Mouse (Mus musculus): ENCODE measurements around the gene Pcsk6. TPM values are rescaled to one million over a fixed set of nuclear protein-coding genes. Genes with fewer than 3 reads are reported as not detected.
A peak's percentile ranks its signal among the peaks of the same experiment; 100 is the strongest.
"Not testable (repeated sequence)": the region's sequence is repeated elsewhere in the genome, so short reads cannot be mapped to it uniquely, and the experiment has no call there.

Gene Pcsk6
- 1.1 TPM in 2 replicates for polyA plus RNA-seq (2015; fragmentation: Nextera tagmentation; extraction: Ambion mirVana)

DNA sequence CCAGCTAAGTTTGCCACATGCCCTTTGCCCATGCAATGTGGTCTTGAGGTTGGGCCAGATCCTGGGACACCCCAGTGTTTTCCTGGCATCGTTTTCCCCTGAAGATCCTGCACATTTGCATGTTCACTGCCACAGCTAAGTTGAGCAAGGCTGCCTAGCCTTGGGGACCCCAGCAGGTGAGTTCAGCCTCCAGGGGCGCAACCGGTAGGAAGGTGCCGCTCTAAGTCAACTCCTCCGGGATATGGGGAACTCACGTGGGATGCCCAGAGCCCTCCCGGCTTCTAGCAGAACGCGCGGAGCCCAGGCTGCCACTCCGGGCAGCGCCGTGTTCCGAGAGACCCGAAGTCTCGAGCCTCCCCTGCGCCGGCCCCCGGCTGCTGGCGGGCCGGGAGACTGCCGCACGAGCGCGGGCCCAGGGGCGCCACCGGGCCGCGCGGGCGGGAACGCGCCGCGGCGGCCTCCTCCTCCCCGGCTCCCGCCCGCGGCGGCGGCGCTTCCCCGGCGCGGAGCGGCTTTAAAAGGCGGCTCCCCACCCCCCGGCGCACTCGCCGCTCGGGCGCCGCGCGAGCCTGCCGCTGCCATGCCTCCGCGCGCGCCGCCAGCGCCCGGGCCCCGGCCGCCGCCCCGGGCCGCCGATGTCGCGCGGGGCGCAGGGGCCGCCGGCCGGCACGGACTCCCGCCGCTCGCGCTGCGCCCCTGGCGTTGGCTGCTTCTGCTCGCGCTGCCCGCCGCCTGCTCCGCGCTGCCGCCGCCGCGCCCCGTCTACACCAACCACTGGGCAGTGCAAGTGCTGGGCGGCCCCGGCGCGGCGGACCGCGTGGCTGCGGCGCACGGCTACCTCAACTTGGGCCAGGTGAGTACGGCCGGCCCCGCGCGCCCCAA is at the start of gene Pcsk6:
Pcsk6 (plus strand) TSS at position 144 of the 882 bp plus-strand sequence.
- peak within 1 kb of the TSS; percentile 60 for H3K4me3 ChIP-seq
- no peaks in the 10 kb centered on the region for H3K9me3 ChIP-seq
- no peak within 1 kb of the TSS for H3K27ac ChIP-seq
- ATAC-seq (replicated peaks): peak; percentile 82
- peak within 1 kb of the TSS; percentile 95 for H3K4me2 ChIP-seq
- H3K4me1 ChIP-seq: peaks cover 15% of the 10 kb centered on the region
- peaks cover 35% of the 10 kb centered on the region for H3K27me3 ChIP-seq (replicated peaks)
- under 1% methylated on average over 92 of the region's 111 CpGs for WGBS
- H3K9ac ChIP-seq: peak within 1 kb of the TSS; percentile 39
- no peaks in the 10 kb centered on the region for H3K36me3 ChIP-seq (replicated peaks)

DNA sequence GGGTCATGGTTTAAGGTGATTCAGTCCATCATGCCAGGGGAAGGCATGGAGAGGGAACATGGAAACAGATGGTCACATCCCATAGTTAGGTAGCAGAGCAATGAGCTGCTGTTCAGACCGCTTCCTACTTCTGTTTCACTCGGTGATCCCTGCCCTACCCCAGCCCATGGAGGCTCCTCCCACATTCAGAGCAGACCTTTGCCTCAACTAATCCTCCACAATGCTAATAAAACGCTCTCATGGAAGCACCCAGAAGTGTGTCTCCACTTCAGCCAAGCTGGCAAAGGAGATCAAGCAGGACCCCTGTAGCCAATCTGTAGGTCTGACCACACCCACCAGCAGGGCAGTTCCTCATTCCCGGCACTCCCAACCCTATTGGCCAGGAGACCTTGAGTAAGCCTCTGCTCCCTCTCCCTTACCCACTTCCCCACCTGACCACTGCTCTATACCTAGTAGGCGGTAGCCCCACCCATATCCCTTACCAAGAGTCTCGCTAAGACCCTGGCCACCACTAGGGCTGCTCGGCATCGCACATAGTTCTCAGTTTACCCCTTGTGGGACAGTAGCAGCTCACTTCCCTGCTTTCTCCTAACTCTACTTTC is 47.8 kb upstream of the Pcsk6 start:
- Histone ChIP-seq H3K4me2 (no peak overlapping the region), H3K9me3 (no peaks in the 10 kb centered on the region), H3K36me3 (replicated peaks) (no peaks in the 10 kb centered on the region), H3K27ac (no peak overlapping the region), H3K9ac (no peak overlapping the region), H3K4me3 (no peak overlapping the region), H3K27me3 (replicated peaks) (no peaks in the 10 kb centered on the region), H3K4me1 (no peaks in the 10 kb centered on the region)
- WGBS: 88% methylated on average over 8 of the region's 8 CpGs
- ATAC-seq (replicated peaks): no peak

DNA sequence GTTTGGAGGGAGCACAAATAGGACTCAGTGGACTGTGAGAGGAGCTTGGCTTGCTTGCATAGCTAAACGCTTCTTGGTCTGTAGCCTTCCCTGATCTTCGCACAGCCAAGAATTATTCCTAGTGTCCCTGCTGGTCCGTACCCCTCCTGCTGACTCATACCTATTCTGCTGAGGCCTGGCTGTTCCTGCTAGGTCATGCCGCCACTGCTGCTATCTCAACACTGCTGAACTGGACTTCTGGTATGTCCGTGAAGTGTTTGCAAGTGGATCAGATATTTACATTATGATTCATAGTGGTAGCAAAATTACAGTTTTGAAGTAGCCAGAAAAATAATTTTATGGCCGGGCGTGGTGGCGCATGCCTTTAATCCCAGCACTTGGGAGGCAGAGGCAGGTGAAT is 44.0 kb upstream of the Pcsk6 start:
- no peaks in the 10 kb centered on the region for H3K9me3 ChIP-seq
- no peak overlapping the region for H3K4me3 ChIP-seq
- 96% methylated on average over 8 of the region's 8 CpGs for WGBS
- H3K27me3 ChIP-seq (replicated peaks): no peaks in the 10 kb centered on the region
- no peaks in the 10 kb centered on the region for H3K36me3 ChIP-seq (replicated peaks)
- ATAC-seq (replicated peaks): no peak
- H3K4me1 ChIP-seq: peaks cover 7% of the 10 kb centered on the region; the same call in 1 of the 2 replicates
- H3K4me2 ChIP-seq: no peak overlapping the region
- H3K27ac ChIP-seq: no peak overlapping the region
- H3K9ac ChIP-seq: no peak overlapping the region

DNA sequence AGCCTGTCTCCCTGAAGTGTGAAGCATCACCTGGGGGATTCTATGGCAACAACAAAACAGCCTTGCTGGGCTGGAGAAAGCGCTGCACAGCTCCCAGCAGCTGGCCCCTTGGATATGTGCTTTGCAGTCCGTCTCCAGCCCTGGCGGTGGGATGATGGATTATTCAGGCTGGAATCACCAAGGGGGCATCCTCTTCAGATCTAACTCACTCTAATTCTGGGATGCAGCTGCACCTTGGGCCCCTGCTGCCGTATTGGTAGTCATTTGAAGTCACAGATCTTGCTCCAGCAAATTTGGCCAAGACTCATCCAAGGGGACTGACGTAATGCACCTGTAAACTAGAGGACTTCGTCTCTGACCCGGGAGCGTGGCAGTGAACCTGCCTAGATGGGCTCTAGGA is 41.1 kb upstream of the Pcsk6 start:
- no peak overlapping the region for H3K4me3 ChIP-seq
- no peak for ATAC-seq (replicated peaks)
- H3K36me3 ChIP-seq (replicated peaks): no peaks in the 10 kb centered on the region
- no peaks in the 10 kb centered on the region for H3K27me3 ChIP-seq (replicated peaks)
- H3K4me2 ChIP-seq: no peak overlapping the region
- WGBS: 21% methylated on average over 8 of the region's 8 CpGs
- no peak overlapping the region for H3K27ac ChIP-seq
- H3K9ac ChIP-seq: no peak overlapping the region
- peaks cover 7% of the 10 kb centered on the region; the same call in 1 of the 2 replicates for H3K4me1 ChIP-seq
- no peaks in the 10 kb centered on the region for H3K9me3 ChIP-seq

DNA sequence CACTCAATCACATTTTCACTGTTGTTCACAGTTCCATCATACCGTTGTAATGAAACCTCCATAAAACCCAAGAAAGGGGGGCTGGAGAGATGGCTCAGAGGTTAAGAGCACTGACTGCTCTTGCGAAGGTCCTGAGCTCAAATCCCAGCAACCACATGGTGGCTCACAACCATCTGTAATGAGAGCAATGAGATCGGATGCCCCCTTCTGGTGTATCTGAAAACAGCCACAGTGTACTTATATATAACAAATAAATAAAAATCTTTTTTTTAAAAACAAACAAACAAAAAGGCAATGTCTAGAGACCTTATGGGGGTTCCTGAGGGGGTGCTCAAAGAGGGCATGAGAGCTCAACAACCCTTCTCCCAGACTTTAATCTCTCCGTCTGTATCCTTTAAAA is 39.6 kb upstream of the Pcsk6 start:
- H3K36me3 ChIP-seq (replicated peaks); H3K4me1 ChIP-seq; H3K27me3 ChIP-seq (replicated peaks); H3K9me3 ChIP-seq; H3K4me3 ChIP-seq; H3K9ac ChIP-seq; ATAC-seq (replicated peaks); H3K27ac ChIP-seq; H3K4me2 ChIP-seq: not testable (repeated sequence)
- 76% methylated on average over 4 of the region's 4 CpGs for WGBS

DNA sequence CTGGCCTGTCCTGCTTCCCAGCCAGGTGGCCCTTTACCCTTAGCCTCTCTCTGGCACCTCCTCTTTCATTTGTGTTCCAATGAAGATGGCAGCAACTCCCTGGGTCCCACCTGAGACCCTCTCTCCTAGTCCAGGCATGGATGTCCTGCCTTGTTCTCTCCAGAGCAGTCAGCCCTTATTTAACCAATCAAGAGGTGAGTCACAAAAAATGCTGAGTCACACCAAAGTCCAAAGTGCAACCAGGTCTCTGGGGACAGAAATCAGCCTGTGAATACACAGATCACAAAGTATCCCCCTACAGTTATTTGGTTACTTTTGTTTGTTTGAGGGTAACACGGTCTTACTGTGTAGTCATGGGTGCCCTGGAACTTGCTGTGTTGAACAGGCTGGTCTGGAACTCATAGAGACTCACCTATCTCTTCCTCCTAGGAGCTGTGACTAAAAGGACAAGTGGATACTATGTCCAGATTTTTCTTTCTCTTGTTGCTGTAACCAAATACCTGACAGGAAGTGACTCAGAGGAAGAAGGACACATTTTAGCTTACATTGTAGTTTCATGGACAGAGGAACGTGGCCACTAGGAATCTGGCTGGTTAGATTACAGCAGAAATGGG is 38.9 kb upstream of the Pcsk6 start:
- ATAC-seq (replicated peaks): no peak
- no peaks in the 10 kb centered on the region for H3K27me3 ChIP-seq (replicated peaks)
- H3K27ac ChIP-seq: no peak overlapping the region
- H3K4me2 ChIP-seq: no peak overlapping the region
- no peaks in the 10 kb centered on the region for H3K9me3 ChIP-seq
- peaks cover 7% of the 10 kb centered on the region; the same call in 1 of the 2 replicates for H3K4me1 ChIP-seq
- no peak overlapping the region for H3K4me3 ChIP-seq
- H3K9ac ChIP-seq: no peak overlapping the region
- H3K36me3 ChIP-seq (replicated peaks): no peaks in the 10 kb centered on the region
- 77% methylated on average over 2 of the region's 2 CpGs for WGBS

DNA sequence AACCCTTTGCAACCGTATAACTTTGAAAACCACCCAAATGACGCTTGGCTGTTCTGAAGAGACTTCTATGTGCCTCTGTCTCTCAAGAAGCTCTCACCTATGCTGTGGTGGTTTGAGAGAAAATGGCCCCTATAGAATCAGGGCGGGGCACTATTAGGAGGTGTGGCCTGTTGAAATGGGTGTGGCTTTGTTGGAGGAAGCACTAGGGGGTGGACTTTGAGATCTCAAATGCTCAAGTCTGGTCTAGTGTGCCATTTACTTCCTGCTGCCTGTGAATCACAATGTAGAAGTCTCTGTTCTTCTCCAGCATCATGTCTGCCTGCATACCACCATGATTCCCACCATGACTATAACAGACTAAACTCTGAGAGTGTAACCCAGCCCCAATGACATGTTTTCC is 21.8 kb upstream of the Pcsk6 start:
- no peak overlapping the region for H3K4me2 ChIP-seq
- WGBS: 97% methylated on average over 3 of the region's 3 CpGs
- no peaks in the 10 kb centered on the region for H3K36me3 ChIP-seq (replicated peaks)
- H3K9me3 ChIP-seq: 0 out of 2 replicates have a peak, but pooled peaks cover 2% of the 10 kb centered on the region
- H3K4me1 ChIP-seq: no peaks in the 10 kb centered on the region
- H3K27ac ChIP-seq: no peak overlapping the region
- H3K9ac ChIP-seq: no peak overlapping the region
- no peak overlapping the region for H3K4me3 ChIP-seq
- no peak for ATAC-seq (replicated peaks)
- H3K27me3 ChIP-seq (replicated peaks): no peaks in the 10 kb centered on the region

DNA sequence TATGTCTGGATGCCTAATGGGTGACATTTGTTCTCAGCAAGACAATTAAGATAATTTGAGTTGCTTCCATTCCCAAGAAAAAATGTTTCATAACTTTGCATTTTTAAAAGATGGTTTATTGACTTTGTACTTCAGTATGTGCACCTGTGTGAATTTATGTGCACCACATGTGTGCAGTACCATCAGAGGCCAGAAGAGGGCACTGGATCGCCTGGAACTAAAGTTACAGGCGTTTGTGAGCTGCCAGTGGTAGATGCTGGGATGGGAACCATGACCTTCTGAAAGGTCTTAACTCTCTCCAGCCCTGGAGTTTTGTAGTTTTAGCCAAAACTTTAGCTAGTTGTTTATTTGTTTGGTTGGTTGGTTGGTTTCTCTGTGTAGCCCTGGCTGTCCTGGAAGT is 18.3 kb upstream of the Pcsk6 start:
- whole genome bisulfite sequencing: 44% methylated on average over 2 of the region's 2 CpGs

DNA sequence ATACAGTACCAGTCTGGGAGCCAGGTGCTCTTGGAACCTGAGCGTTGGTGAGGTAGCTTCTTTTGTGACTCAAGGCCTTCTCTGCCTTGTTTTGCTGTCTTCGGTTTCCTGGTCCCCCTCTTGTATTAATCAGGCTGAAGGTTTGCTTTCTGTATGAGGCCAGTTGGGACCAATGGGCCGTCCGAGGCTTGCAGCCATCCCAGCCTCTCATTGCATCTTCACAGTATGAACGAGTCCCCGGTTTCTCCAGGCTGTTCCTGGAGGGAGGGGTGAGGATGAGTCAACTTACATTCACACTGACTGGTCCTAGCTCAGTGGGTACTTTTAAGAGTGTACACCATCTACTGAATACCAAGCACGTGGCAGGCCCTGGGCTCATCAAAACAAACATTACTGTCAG is 553 bp upstream of the Pcsk6 start:
- Histone ChIP-seq H3K9ac (no peak overlapping the region), H3K27ac (no peak overlapping the region), H3K9me3 (no peaks in the 10 kb centered on the region), H3K36me3 (replicated peaks) (no peaks in the 10 kb centered on the region), H3K4me2 (0 out of 2 replicates have a peak overlapping the region, but pooled peaks have one; percentile 95), H3K4me3 (no peak overlapping the region), H3K4me1 (peaks cover 15% of the 10 kb centered on the region), H3K27me3 (replicated peaks) (peaks cover 35% of the 10 kb centered on the region)
- 59% methylated on average over 7 of the region's 7 CpGs for WGBS
- 0 out of 2 replicates have a peak, but pooled peaks have one; percentile 26 for ATAC-seq (replicated peaks)

More for the DNA sequence above, 18.3 kb upstream of the Pcsk6 start:
- no peaks in the 10 kb centered on the region for H3K4me1 ChIP-seq
- no peak overlapping the region for H3K9ac ChIP-seq
- H3K4me3 ChIP-seq: no peak overlapping the region
- H3K9me3 ChIP-seq: 0 out of 2 replicates have a peak, but pooled peaks cover 2% of the 10 kb centered on the region
- ATAC-seq (replicated peaks): no peak
- H3K36me3 ChIP-seq (replicated peaks): no peaks in the 10 kb centered on the region
- no peak overlapping the region for H3K27ac ChIP-seq
- H3K27me3 ChIP-seq (replicated peaks): no peaks in the 10 kb centered on the region
- H3K4me2 ChIP-seq: no peak overlapping the region

DNA sequence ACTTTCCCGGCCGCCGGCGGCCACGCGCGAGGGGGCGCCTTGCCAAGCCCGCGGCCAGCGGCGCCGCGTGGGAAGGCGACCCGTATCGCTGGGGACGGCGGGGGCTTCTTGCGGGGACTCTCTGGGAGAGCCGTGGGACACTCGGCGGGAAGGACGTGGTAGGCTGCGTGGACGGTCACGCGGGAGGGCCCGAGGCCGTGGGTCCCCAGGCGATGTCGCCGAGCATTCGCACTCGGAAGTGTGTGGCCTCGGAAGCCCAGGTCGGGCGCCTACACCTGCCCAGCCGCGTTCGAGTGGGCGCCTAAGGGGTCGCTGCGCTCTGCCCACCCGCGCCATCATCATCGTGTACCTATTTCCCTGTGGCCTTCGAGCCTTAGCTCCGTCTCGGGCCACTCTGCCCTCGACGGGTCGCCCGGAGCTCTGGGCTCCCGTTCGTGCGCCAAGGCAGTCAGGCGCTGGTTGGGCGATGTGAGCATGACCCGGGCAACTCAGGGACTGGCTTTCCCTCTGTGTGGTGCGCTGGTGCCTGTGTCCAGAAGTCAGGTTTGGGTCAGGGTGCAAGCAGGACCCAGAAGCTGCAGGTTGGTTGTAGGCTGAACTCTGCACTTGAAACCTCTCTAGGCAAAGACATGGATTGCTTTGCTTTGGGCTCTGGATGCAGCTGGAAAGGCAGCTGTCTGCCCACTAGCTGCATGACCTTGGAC is 1.1 kb downstream of the Pcsk6 start:
- Histone ChIP-seq H3K4me1 (peaks cover 15% of the 10 kb centered on the region), H3K27me3 (replicated peaks) (peaks cover 35% of the 10 kb centered on the region), H3K27ac (no peak overlapping the region), H3K36me3 (replicated peaks) (no peaks in the 10 kb centered on the region), H3K9ac (peak overlapping the region; percentile 39), H3K9me3 (no peaks in the 10 kb centered on the region), H3K4me3 (peak overlapping the region; percentile 60), H3K4me2 (peak overlapping the region; percentile 95)
- WGBS: 3% methylated on average over 59 of the region's 61 CpGs
- ATAC-seq (replicated peaks): peak; percentile 40

DNA sequence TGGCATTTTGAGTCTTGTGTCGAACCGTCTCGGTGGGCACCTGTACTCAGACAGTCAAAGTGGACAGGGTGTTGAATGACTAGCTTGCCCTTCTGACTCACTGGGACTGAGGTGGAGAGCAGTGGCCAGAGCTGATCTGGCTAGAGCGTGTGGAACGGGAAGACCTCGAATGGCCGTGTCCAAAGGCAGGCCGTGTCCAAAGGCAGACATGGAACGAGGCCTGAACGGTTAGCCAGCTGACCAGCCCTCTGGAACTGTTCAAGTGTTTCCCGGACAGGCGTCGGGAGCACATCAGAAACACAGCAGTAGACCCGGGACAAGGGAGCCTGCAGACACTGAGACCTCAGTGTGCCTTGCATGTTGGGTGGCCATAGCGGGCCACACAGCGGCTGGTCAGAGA is 7.6 kb downstream of the Pcsk6 start:
- H3K27me3 ChIP-seq (replicated peaks): peaks cover 5% of the 10 kb centered on the region; the same call in 1 of the 2 replicates
- no peaks in the 10 kb centered on the region for H3K9me3 ChIP-seq
- H3K9ac ChIP-seq: no peak overlapping the region
- no peaks in the 10 kb centered on the region for H3K36me3 ChIP-seq (replicated peaks)
- H3K27ac ChIP-seq: no peak overlapping the region
- ATAC-seq (replicated peaks): no peak
- H3K4me3 ChIP-seq: no peak overlapping the region
- peaks cover 13% of the 10 kb centered on the region for H3K4me1 ChIP-seq
- WGBS: 83% methylated on average over 16 of the region's 16 CpGs
- H3K4me2 ChIP-seq: no peak overlapping the region

DNA sequence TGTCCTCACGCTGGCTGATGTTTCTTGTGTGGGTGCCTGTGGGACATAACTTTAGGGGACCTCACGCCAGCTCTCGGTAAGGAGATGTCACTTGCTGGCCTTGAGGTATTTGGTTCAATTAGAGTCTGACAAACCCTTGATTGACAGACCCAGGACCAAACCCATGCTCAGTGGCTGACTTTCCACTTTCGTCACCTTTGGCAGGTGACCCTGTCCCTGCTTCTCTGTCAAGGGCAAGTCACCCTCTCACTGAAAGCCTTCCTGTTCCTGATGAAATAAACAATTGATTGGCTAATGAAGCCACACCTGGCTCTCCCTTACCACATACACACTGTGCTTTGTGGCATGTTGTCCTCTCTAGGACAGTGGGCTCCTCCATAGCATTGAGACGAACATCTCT is 8.3 kb downstream of the Pcsk6 start:
- Histone ChIP-seq H3K4me2 (no peak overlapping the region), H3K4me1 (peaks cover 13% of the 10 kb centered on the region), H3K36me3 (replicated peaks) (no peaks in the 10 kb centered on the region), H3K27ac (no peak overlapping the region), H3K4me3 (no peak overlapping the region), H3K9me3 (no peaks in the 10 kb centered on the region), H3K27me3 (replicated peaks) (0 out of 2 replicates have a peak, but pooled peaks cover 5% of the 10 kb centered on the region), H3K9ac (no peak overlapping the region)
- no peak for ATAC-seq (replicated peaks)
- WGBS: 91% methylated on average over 5 of the region's 5 CpGs

Data from midbrain, embryonic 15.5 days (tissue).